Mouse (Mus musculus): ENCODE results near the gene Ccdc27.

Gene Ccdc27

GRCm38 (mm10) chr4:154042577-154042976 lies at the start of gene Ccdc27:
Gene Ccdc27 (minus strand): TSS chr4:154042677.
- no peak for DNase-seq

GRCm38 (mm10) chr4:154091356-154091755 lies 48.9 kb upstream of the Ccdc27 start:
- DNase-seq = no peak

GRCm38 (mm10) chr4:154089205-154089604 lies 46.7 kb upstream of the Ccdc27 start:
- DNase-seq = no peak

GRCm38 (mm10) chr4:154086436-154086835 lies 44.0 kb upstream of the Ccdc27 start:
- no peak for DNase-seq

GRCm38 (mm10) chr4:154085856-154086255 lies 43.4 kb upstream of the Ccdc27 start:
- DNase-seq = peak in 1 of 2 experiments; percentile 59

- no peak for DNase-seq
Measured at GRCm38 (mm10) chr4:154081974-154082373, 39.5 kb upstream of the Ccdc27 start.

- peak; percentile 69 to 78 for DNase-seq
Measured at GRCm38 (mm10) chr4:154081021-154081420, 38.5 kb upstream of the Ccdc27 start.

- DNase-seq = no peak
Measured at GRCm38 (mm10) chr4:154080211-154080610, 37.7 kb upstream of the Ccdc27 start.

GRCm38 (mm10) chr4:154071941-154072340 lies 29.5 kb upstream of the Ccdc27 start:
- DNase-seq = no peak

GRCm38 (mm10) chr4:154071521-154071920 lies 29.0 kb upstream of the Ccdc27 start:
- DNase-seq = no peak

GRCm38 (mm10) chr4:154070896-154071295 lies 28.4 kb upstream of the Ccdc27 start:
- peak; percentile 63 to 78 for DNase-seq

- DNase-seq = peak; percentile 35 to 66
Measured at GRCm38 (mm10) chr4:154064827-154065773, 22.6 kb upstream of the Ccdc27 start.

GRCm38 (mm10) chr4:154057696-154058095 lies 15.2 kb upstream of the Ccdc27 start:
- DNase-seq = no peak

GRCm38 (mm10) chr4:154056661-154057060 lies 14.2 kb upstream of the Ccdc27 start:
- no peak for DNase-seq

- no peak for DNase-seq
Measured at GRCm38 (mm10) chr4:154056046-154056445, 13.6 kb upstream of the Ccdc27 start.

GRCm38 (mm10) chr4:154055482-154055881 lies 13.0 kb upstream of the Ccdc27 start:
- no peak for DNase-seq

GRCm38 (mm10) chr4:154053065-154053464 lies 10.6 kb upstream of the Ccdc27 start:
- no peak for DNase-seq

GRCm38 (mm10) chr4:154051401-154051800 lies 8.9 kb upstream of the Ccdc27 start:
- no peak for DNase-seq

GRCm38 (mm10) chr4:154045837-154046236 lies 3.4 kb upstream of the Ccdc27 start:
- no peak for DNase-seq

- DNase-seq = no peak
Measured at GRCm38 (mm10) chr4:154037123-154037522, 5.4 kb downstream of the Ccdc27 start.

GRCm38 (mm10) chr4:154028646-154029045 lies 13.8 kb downstream of the Ccdc27 start:
- no peak for DNase-seq

GRCm38 (mm10) chr4:154028066-154028465 lies 14.4 kb downstream of the Ccdc27 start:
- no peak for DNase-seq

- no peak for DNase-seq
Measured at GRCm38 (mm10) chr4:154026441-154026761, 16.1 kb downstream of the Ccdc27 start.

GRCm38 (mm10) chr4:154025641-154026440 lies 16.6 kb downstream of the Ccdc27 start, which contains the start of gene Smim1:
Gene Smim1 (minus strand): TSS chr4:154026230.
- peak; percentile 60 to 77 for DNase-seq
